Mouse (Mus musculus) embryonic facial prominence, embryonic 15.5 days (tissue): Measurements from ENCODE around the gene Tmem82. TPM values are rescaled to one million over a fixed set of nuclear protein-coding genes. Genes with fewer than 3 reads are reported as not detected.

Experiments used
- ATAC-seq: fragments of 200-750 bp; cut with Nextera tagmentation; 2 replicates; pipeline ENCODE4 v1.8.0; 2017; ENCODE audit warnings: low read depth, moderate TSS enrichment; ENCODE audit not compliant: insufficient number of reproducible peaks, low FRiP score, low TSS enrichment
- H3K27ac ChIP-seq: fragments of 300-500 bp; sonication (generic); replicated peaks from 2 replicates; pipeline ENCODE4 v1.5.1; 2015; ENCODE audit warnings: mild to moderate bottlenecking, inconsistent platforms
- H3K27me3 ChIP-seq: fragments of 300-500 bp; sonication (generic); 2 replicates; pipeline ENCODE4 v1.6.1; 2015; ENCODE audit warnings: inconsistent platforms
- H3K36me3 ChIP-seq: fragments of 300-500 bp; sonication (generic); 2 replicates; pipeline ENCODE4 v1.6.1; 2015; ENCODE audit warnings: mild to moderate bottlenecking, inconsistent platforms
- H3K4me1 ChIP-seq: fragments of 300-500 bp; sonication (generic); 2 replicates; pipeline ENCODE4 v1.6.1; 2015; ENCODE audit warnings: inconsistent platforms
- H3K4me2 ChIP-seq: fragments of 300-500 bp; sonication (generic); replicated peaks from 2 replicates; pipeline ENCODE4 v1.6.1; 2015; ENCODE audit warnings: mild to moderate bottlenecking, inconsistent platforms
- H3K4me3 ChIP-seq: fragments of 300-500 bp; sonication (generic); replicated peaks from 2 replicates; pipeline ENCODE4 v1.5.1; 2015; ENCODE audit warnings: mild to moderate bottlenecking, inconsistent platforms
- H3K9ac ChIP-seq: fragments of 300-500 bp; sonication (generic); 2 replicates; pipeline ENCODE4 v1.6.1; 2015; ENCODE audit warnings: inconsistent platforms
- H3K9me3 ChIP-seq: fragments of 300-500 bp; sonication (generic); replicated peaks from 2 replicates; pipeline ENCODE4 v1.6.1; 2016; ENCODE audit warnings: inconsistent platforms
- WGBS: fragments of 180-500 bp; shearing (Covaris S2); methylation state at CpG from one replicate; pipeline ENCODE4 v1.1.7; 2015; 5-methylcytosine and 5-hydroxymethylcytosine counted together
- polyA plus RNA-seq: library from polyadenylated mRNA; unstranded; fragments of >200 nt; fragmentation: Nextera tagmentation; extraction: Ambion mirVana; gene quantifications from 2 replicates; pipeline ENCODE4 v1.2.1, GENCODE M21; 2015

Gene Tmem82
- polyA plus RNA-seq, 1 experiment from 2014 or later, result 0.48 TPM

- Histone ChIP-seq H3K27me3 (no peaks in the 10 kb centered on the region), H3K36me3 (no peaks in the 10 kb centered on the region), H3K9me3 (no peaks in the 10 kb centered on the region), H3K9ac (no peak overlapping the region), H3K4me3 (no peak overlapping the region), H3K27ac (no peak overlapping the region), H3K4me2 (no peak overlapping the region), H3K4me1 (peaks cover 20% of the 10 kb centered on the region)
- WGBS, result 86% methylated on average over 5 of the region's 5 CpGs
- ATAC-seq, result no peak
Observed at GRCm38 (mm10) chr4:141605421-141605820, 13.0 kb downstream of the Tmem82 start.

GRCm38 (mm10) chr4:141604493-141604892 lies 13.9 kb downstream of the Tmem82 start:
- Histone ChIP-seq H3K4me3 (no peak overlapping the region), H3K27me3 (no peaks in the 10 kb centered on the region), H3K9ac (no peak overlapping the region), H3K4me2 (no peak overlapping the region), H3K4me1 (peaks cover 30% of the 10 kb centered on the region), H3K36me3 (no peaks in the 10 kb centered on the region), H3K27ac (0 out of 2 replicates have a peak overlapping the region, but pooled peaks have one; percentile 23), H3K9me3 (no peaks in the 10 kb centered on the region)
- 43% methylated on average over 8 of the region's 8 CpGs for WGBS
- no peak for ATAC-seq

GRCm38 (mm10) chr4:141603921-141604320 lies 14.5 kb downstream of the Tmem82 start:
- ATAC-seq, result no peak
- Histone ChIP-seq H3K9ac (no peak overlapping the region), H3K4me3 (no peak overlapping the region), H3K27ac (0 out of 2 replicates have a peak overlapping the region, but pooled peaks have one; percentile 23), H3K9me3 (no peaks in the 10 kb centered on the region), H3K27me3 (no peaks in the 10 kb centered on the region), H3K36me3 (no peaks in the 10 kb centered on the region), H3K4me1 (peaks cover 35% of the 10 kb centered on the region), H3K4me2 (no peak overlapping the region)
- 65% methylated on average over 4 of the region's 4 CpGs for WGBS

GRCm38 (mm10) chr4:141602523-141603223 lies 15.8 kb downstream of the Tmem82 start:
- Histone ChIP-seq H3K27ac (0 out of 2 replicates have a peak overlapping the region, but pooled peaks have one; percentile 17), H3K9me3 (no peaks in the 10 kb centered on the region)
- no peak for ATAC-seq

GRCm38 (mm10) chr4:141601148-141601862 lies 17.1 kb downstream of the Tmem82 start:
- no peak overlapping the region for H3K27ac ChIP-seq

More at GRCm38 (mm10) chr4:141602523-141603223, 15.8 kb downstream of the Tmem82 start:
- Histone ChIP-seq H3K4me1 (peaks cover 48% of the 10 kb centered on the region), H3K27me3 (no peaks in the 10 kb centered on the region), H3K9ac (no peak overlapping the region), H3K36me3 (no peaks in the 10 kb centered on the region), H3K4me2 (no peak overlapping the region), H3K4me3 (no peak overlapping the region)
- 67% methylated on average over 11 of the region's 11 CpGs for WGBS

GRCm38 (mm10) chr4:141600364-141600763 lies 18.1 kb downstream of the Tmem82 start:
- Histone ChIP-seq H3K27ac (no peak overlapping the region; the same call in 1 of the 2 replicates), H3K27me3 (no peaks in the 10 kb centered on the region), H3K9me3 (no peaks in the 10 kb centered on the region), H3K4me2 (peak overlapping the region; percentile 96; the same call in 1 of the 2 replicates), H3K4me1 (peaks cover 49% of the 10 kb centered on the region), H3K9ac (no peak overlapping the region), H3K36me3 (peaks cover under 1% of the 10 kb centered on the region; the same call in 1 of the 2 replicates), H3K4me3 (peak overlapping the region; percentile 65)
- ATAC-seq, result no peak
- 35% methylated on average over 6 of the region's 6 CpGs for WGBS

More at GRCm38 (mm10) chr4:141601148-141601862, 17.1 kb downstream of the Tmem82 start:
- no peak overlapping the region for H3K9ac ChIP-seq
- H3K36me3 ChIP-seq, result no peaks in the 10 kb centered on the region
- no peak for ATAC-seq
- 68% methylated on average over 12 of the region's 12 CpGs for WGBS
- no peaks in the 10 kb centered on the region for H3K27me3 ChIP-seq
- H3K4me2 ChIP-seq, result no peak overlapping the region
- peaks cover 49% of the 10 kb centered on the region for H3K4me1 ChIP-seq
- no peak overlapping the region for H3K4me3 ChIP-seq
- H3K9me3 ChIP-seq, result no peaks in the 10 kb centered on the region

GRCm38 (mm10) chr4:141599251-141600141 lies 18.9 kb downstream of the Tmem82 start:
- under 1% methylated on average over 46 of the region's 57 CpGs for WGBS
- Histone ChIP-seq H3K4me2 (peak overlapping the region; percentile 96), H3K36me3 (peaks cover 9% of the 10 kb centered on the region; the same call in 1 of the 2 replicates), H3K9me3 (no peaks in the 10 kb centered on the region), H3K9ac (peak overlapping the region; percentile 18), H3K27me3 (no peaks in the 10 kb centered on the region), H3K4me1 (peaks cover 46% of the 10 kb centered on the region), H3K4me3 (peak overlapping the region; percentile 65), H3K27ac (peak overlapping the region; percentile 71; the same call in 1 of the 2 replicates)
- ATAC-seq, result peak; percentile 30; the same call in 1 of the 2 replicates

- Histone ChIP-seq H3K4me2 (peak overlapping the region; percentile 96), H3K27ac (peak overlapping the region; percentile 71), H3K36me3 (peaks cover 15% of the 10 kb centered on the region; the same call in 1 of the 2 replicates), H3K27me3 (no peaks in the 10 kb centered on the region), H3K9me3 (no peaks in the 10 kb centered on the region), H3K4me3 (peak overlapping the region; percentile 65), H3K9ac (peak overlapping the region; percentile 18), H3K4me1 (peaks cover 40% of the 10 kb centered on the region)
- ATAC-seq, result no peak
- WGBS, result under 1% methylated on average over 9 of the region's 9 CpGs
Observed at GRCm38 (mm10) chr4:141598894-141599250, 19.6 kb downstream of the Tmem82 start.

- Histone ChIP-seq H3K4me3 (peak overlapping the region; percentile 65), H3K9me3 (no peaks in the 10 kb centered on the region), H3K4me2 (peak overlapping the region; percentile 96), H3K36me3 (peaks cover 15% of the 10 kb centered on the region; the same call in 1 of the 2 replicates), H3K27ac (peak overlapping the region; percentile 71), H3K4me1 (peaks cover 39% of the 10 kb centered on the region), H3K27me3 (no peaks in the 10 kb centered on the region), H3K9ac (peak overlapping the region; percentile 18)
- ATAC-seq, result peak; percentile 21; the same call in 1 of the 2 replicates
- 2% methylated on average over 18 of the region's 19 CpGs for WGBS
Observed at GRCm38 (mm10) chr4:141598199-141598893, 20.1 kb downstream of the Tmem82 start.

- Histone ChIP-seq H3K9ac (no peak overlapping the region), H3K4me1 (peaks cover 39% of the 10 kb centered on the region), H3K9me3 (no peaks in the 10 kb centered on the region), H3K4me3 (no peak overlapping the region), H3K27me3 (no peaks in the 10 kb centered on the region), H3K4me2 (no peak overlapping the region), H3K27ac (no peak overlapping the region), H3K36me3 (peaks cover 18% of the 10 kb centered on the region; the same call in 1 of the 2 replicates)
- WGBS, result 84% methylated on average over 8 of the region's 8 CpGs
- no peak for ATAC-seq
Observed at GRCm38 (mm10) chr4:141596700-141597328, 21.6 kb downstream of the Tmem82 start.
